In genomic region chr14:97560121-97560907, GRCm38 (mm10) we compare ENCODE assay signal across 15 mouse cellular contexts.
DNase-seq lines count a peak whose midpoint lies in the region; ATAC-seq and TF ChIP-seq lines count a peak whose summit lies in the region.
"Had no signal": no experiment of that assay in that cellular context is flagged by ENCODE, and none has a peak within 500 bp of the region (broad histone marks: within the 10 kb centered on the region; RNA-seq: fewer than 3 reads in every experiment).

No protein-coding gene starts in this region.

- no peak for TF ChIP-seq POLR2A in cerebellum, adult 2 months (IDR thresholded peaks at IDR 0.05; ENCODE audit: borderline replicate concordance, insufficient read depth, low read length)

- DNase-seq in cerebellum, postnatal 14 days, result peak; percentile 25
- DNase-seq in cerebellum, adult 2 months, result no peak
- no peak for DNase-seq in intestine, embryonic 14.5 days (ENCODE audit: low spot score)
- DNase-seq in forelimb bud, embryonic 11.5 days (ENCODE audit: low read depth, low spot score), result peak; percentile 23
- DNase-seq in c-Kit-positive CD71-positive TER-119-positive erythroid progenitor cells, embryonic 14.5 days (ENCODE audit: low spot score), result no peak
- no peak for DNase-seq in right cerebral cortex, adult 18-20 months
- DNase-seq: layer of hippocampus, adult 9-11 months; right cerebral cortex, postnatal 14 days had no signal

- H3K27ac ChIP-seq in cerebellum, adult 2 months (ENCODE audit: insufficient read depth, low read length), result no peak overlapping the region
- H3K27ac ChIP-seq in intestine, embryonic 14.5 days (ENCODE audit: low read depth), result 0 out of 2 replicates have a peak overlapping the region, but pooled peaks have one; percentile 6
- H3K27ac ChIP-seq in intestine, embryonic 16.5 days (ENCODE audit: low read length), result no peak overlapping the region
- 0 out of 2 replicates have a peak overlapping the region, but pooled peaks have one; percentile 19 for H3K27ac ChIP-seq in midbrain, embryonic 15.5 days
- H3K27ac ChIP-seq: intestine, embryonic 15.5 days; limb, embryonic 12.5 days; lung, embryonic 15.5 days; stomach, postnatal 0 days had no signal

- H3K9me3 ChIP-seq in intestine, embryonic 14.5 days (ENCODE audit: control insufficient read depth, low read length), result no peaks in the 10 kb centered on the region
- H3K9me3 ChIP-seq in intestine, embryonic 16.5 days (ENCODE audit: control insufficient read depth, low read length), result no peaks in the 10 kb centered on the region
- H3K9me3 ChIP-seq in midbrain, embryonic 15.5 days, result no peaks in the 10 kb centered on the region
- H3K9me3 ChIP-seq: intestine, embryonic 15.5 days; limb, embryonic 12.5 days; lung, embryonic 15.5 days had no signal

- WGBS in cerebellum, adult 2 months, result 20% methylated on average over 7 of the region's 7 CpGs
- 46% methylated on average over 7 of the region's 7 CpGs for WGBS in intestine, embryonic 14.5 days
- 35% methylated on average over 7 of the region's 7 CpGs for WGBS in intestine, embryonic 16.5 days
- 17% methylated on average over 7 of the region's 7 CpGs for WGBS in midbrain, embryonic 15.5 days

- H3K9ac ChIP-seq in intestine, embryonic 14.5 days (ENCODE audit: low read length), result no peak overlapping the region
- H3K9ac ChIP-seq in intestine, embryonic 16.5 days (ENCODE audit: low read depth, low read length), result no peak overlapping the region
- H3K9ac ChIP-seq in midbrain, embryonic 15.5 days, result no peak overlapping the region
- H3K9ac ChIP-seq: intestine, embryonic 15.5 days; limb, embryonic 12.5 days; lung, embryonic 15.5 days had no signal

- H3K4me3 ChIP-seq in cerebellum, adult 2 months (replicated peaks; ENCODE audit: insufficient read depth, low read depth, low read length), result no peak overlapping the region
- no peak overlapping the region for H3K4me3 ChIP-seq in intestine, embryonic 14.5 days (ENCODE audit: low read depth, low read length)
- H3K4me3 ChIP-seq in intestine, embryonic 16.5 days (ENCODE audit: low read length), result no peak overlapping the region
- H3K4me3 ChIP-seq in midbrain, embryonic 15.5 days, result no peak overlapping the region
- H3K4me3 ChIP-seq: intestine, embryonic 15.5 days; limb, embryonic 12.5 days; lung, embryonic 15.5 days had no signal

- H3K36me3 ChIP-seq in intestine, embryonic 14.5 days (ENCODE audit: control insufficient read depth, insufficient read depth, low read length), result no peaks in the 10 kb centered on the region
- no peaks in the 10 kb centered on the region for H3K36me3 ChIP-seq in intestine, embryonic 16.5 days (ENCODE audit: control insufficient read depth, insufficient read depth, low read length)
- H3K36me3 ChIP-seq in midbrain, embryonic 15.5 days (replicated peaks), result no peaks in the 10 kb centered on the region
- H3K36me3 ChIP-seq: intestine, embryonic 15.5 days; limb, embryonic 12.5 days; lung, embryonic 15.5 days had no signal

- TF ChIP-seq CTCF in cerebellum, adult 2 months (IDR thresholded peaks at IDR 0.05; ENCODE audit: borderline replicate concordance, insufficient read depth, low read depth, low read length), result no peak

- no peak overlapping the region for H3K4me2 ChIP-seq in intestine, embryonic 14.5 days (ENCODE audit: low read length)
- H3K4me2 ChIP-seq in intestine, embryonic 16.5 days (ENCODE audit: low read depth, low read length), result no peak overlapping the region
- H3K4me2 ChIP-seq in midbrain, embryonic 15.5 days, result no peak overlapping the region
- H3K4me2 ChIP-seq: heart, embryonic 11.5 days; intestine, embryonic 15.5 days; limb, embryonic 12.5 days; lung, embryonic 15.5 days had no signal

- no peaks in the 10 kb centered on the region for H3K27me3 ChIP-seq in cerebellum, adult 2 months (ENCODE audit: control insufficient read depth, insufficient read depth, low read length)
- no peaks in the 10 kb centered on the region for H3K27me3 ChIP-seq in intestine, embryonic 14.5 days (replicated peaks; ENCODE audit: control insufficient read depth, insufficient read depth, low read length)
- no peaks in the 10 kb centered on the region for H3K27me3 ChIP-seq in intestine, embryonic 16.5 days (replicated peaks; ENCODE audit: control insufficient read depth, insufficient read depth, low read length)
- no peaks in the 10 kb centered on the region for H3K27me3 ChIP-seq in midbrain, embryonic 15.5 days (replicated peaks)
- H3K27me3 ChIP-seq: intestine, embryonic 15.5 days; limb, embryonic 12.5 days; lung, embryonic 15.5 days had no signal

- ATAC-seq in intestine, embryonic 14.5 days (replicated peaks; ENCODE audit: low FRiP score, low TSS enrichment, low read depth), result no peak
- ATAC-seq in intestine, embryonic 16.5 days, result no peak
- 0 out of 2 replicates have a peak, but pooled peaks have one; percentile 48 for ATAC-seq in midbrain, embryonic 15.5 days (replicated peaks)
- ATAC-seq: intestine, embryonic 15.5 days had no signal

- H3K4me1 ChIP-seq in cerebellum, adult 2 months (ENCODE audit: control insufficient read depth, insufficient read depth, low read length), result no peaks in the 10 kb centered on the region
- no peaks in the 10 kb centered on the region for H3K4me1 ChIP-seq in intestine, embryonic 14.5 days (replicated peaks; ENCODE audit: control insufficient read depth, insufficient read depth, low read length)
- H3K4me1 ChIP-seq in intestine, embryonic 16.5 days (ENCODE audit: control insufficient read depth, insufficient read depth, low read length), result no peaks in the 10 kb centered on the region
- peaks cover 9% of the 10 kb centered on the region; the same call in 1 of the 2 replicates for H3K4me1 ChIP-seq in midbrain, embryonic 15.5 days
- H3K4me1 ChIP-seq: intestine, embryonic 15.5 days had no signal

Comparison
In these comparisons a context has a peak if more than half of its experiments do, and no peak if none do; other contexts are left out.
1. DNase-seq: peak in cerebellum, postnatal 14 days (2 of 2) and forelimb bud, embryonic 11.5 days (single experiment); none in cerebellum, adult 2 months (0 of 2), intestine, embryonic 14.5 days (single experiment), c-Kit-positive CD71-positive TER-119-positive erythroid progenitor cells, embryonic 14.5 days (single experiment) and right cerebral cortex, adult 18-20 months (single experiment).
2. H3K27ac ChIP-seq: peak in intestine, embryonic 14.5 days (single experiment) and midbrain, embryonic 15.5 days (single experiment); none in cerebellum, adult 2 months (single experiment) and intestine, embryonic 16.5 days (single experiment).